Mouse (Mus musculus) erythroblast, embryonic 14.5 days (primary cell): ENCODE data around the gene Donson.
"Not testable (repeated sequence)": the region's sequence is repeated elsewhere in the genome, so short reads cannot be mapped to it uniquely, and the experiment has no call there.

ENCODE experiments used
- GATA1 ChIP-seq: IDR thresholded peaks from 2 replicates; pipeline ENCODE4 v1.6.1; 2012; ENCODE audit warnings: low read length, inconsistent platforms, mixed read lengths
- TAL1 ChIP-seq: IDR thresholded peaks from 3 replicates; pipeline ENCODE4 v1.6.1; 2012; ENCODE audit warnings: low read length, inconsistent platforms, mixed read lengths

- not testable (repeated sequence) for TF ChIP-seq TAL1, GATA1
Observed at GRCm38 (mm10) chr16:91645420-91645819, 43.1 kb downstream of the Donson start.
